Mouse (Mus musculus) liver, embryonic 16.5 days (tissue): ENCODE measurements around the gene Sesn1. TPM values are rescaled to one million over a fixed set of nuclear protein-coding genes. Genes with fewer than 3 reads are reported as not detected.

Experiments used
- ATAC-seq: fragments of 200-750 bp; cut with Nextera tagmentation; 2 replicates; pipeline ENCODE4 v1.8.0; 2017; ENCODE audit warnings: low read depth, mild to moderate bottlenecking, moderate number of reproducible peaks, moderate library complexity
- H3K27ac ChIP-seq: fragments of 300-500 bp; sonication (generic); 2 replicates; pipeline ENCODE4 v1.5.1; 2014; ENCODE audit warnings: mild to moderate bottlenecking, low read length
- H3K27me3 ChIP-seq: fragments of 300-500 bp; sonication (generic); 2 replicates; pipeline ENCODE4 v1.6.1; 2014; ENCODE audit warnings: low read depth, low read length, mixed read lengths; ENCODE audit not compliant: control insufficient read depth, insufficient read depth
- H3K36me3 ChIP-seq: fragments of 300-500 bp; sonication (generic); 2 replicates; pipeline ENCODE4 v1.6.1; 2014; ENCODE audit warnings: mild to moderate bottlenecking; ENCODE audit not compliant: control insufficient read depth, insufficient read depth
- H3K4me1 ChIP-seq: fragments of 300-500 bp; sonication (generic); 2 replicates; pipeline ENCODE4 v1.6.1; 2014; ENCODE audit warnings: low read depth, low read length, mixed read lengths; ENCODE audit not compliant: control insufficient read depth
- H3K4me2 ChIP-seq: fragments of 300-500 bp; sonication (generic); 2 replicates; pipeline ENCODE4 v1.6.1; 2014; ENCODE audit warnings: low read depth, low read length, mixed read lengths
- H3K4me3 ChIP-seq: fragments of 300-500 bp; sonication (generic); 2 replicates; pipeline ENCODE4 v1.5.1; 2014; ENCODE audit warnings: low read depth, mild to moderate bottlenecking, low read length
- H3K9ac ChIP-seq: fragments of 300-500 bp; sonication (generic); 2 replicates; pipeline ENCODE4 v1.6.1; 2014; ENCODE audit warnings: low read depth, low read length
- H3K9me3 ChIP-seq: fragments of 300-500 bp; sonication (generic); replicated peaks from 2 replicates; pipeline ENCODE4 v1.6.1; 2016; ENCODE audit warnings: low read length; ENCODE audit not compliant: control insufficient read depth
- WGBS: fragments of 180-500 bp; shearing (Covaris S2); extraction: QIAGEN DNeasy Blood & Tissue Kit; methylation state at CpG from one replicate; pipeline ENCODE4 v1.1.7; 2014; ENCODE audit not compliant: insufficient replicate concordance; 5-methylcytosine and 5-hydroxymethylcytosine counted together
- polyA plus RNA-seq: library from polyadenylated mRNA; unstranded; fragments of >200 nt; fragmentation: Nextera tagmentation; extraction: Ambion mirVana; gene quantifications from 2 replicates; pipeline ENCODE4 v1.2.1, GENCODE M21; 2015

Sesn1 gene
- polyA plus RNA-seq, 1 experiment from 2014 or later = 20.1 TPM

GRCm38 (mm10) chr10:41888365-41888941 lies 78.7 kb downstream of the Sesn1 start:
- Histone ChIP-seq H3K9ac (peak overlapping the region; percentile 99), H3K4me2 (peak overlapping the region; percentile 92), H3K27ac (peak overlapping the region; percentile 31; the same call in 1 of the 2 replicates), H3K27me3 (no peaks in the 10 kb centered on the region), H3K36me3 (no peaks in the 10 kb centered on the region), H3K9me3 (no peaks in the 10 kb centered on the region), H3K4me1 (peaks cover 8% of the 10 kb centered on the region), H3K4me3 (peak overlapping the region; percentile 96)
- 18% methylated on average over 4 of the region's 4 CpGs for WGBS
- ATAC-seq = no peak

DNA sequence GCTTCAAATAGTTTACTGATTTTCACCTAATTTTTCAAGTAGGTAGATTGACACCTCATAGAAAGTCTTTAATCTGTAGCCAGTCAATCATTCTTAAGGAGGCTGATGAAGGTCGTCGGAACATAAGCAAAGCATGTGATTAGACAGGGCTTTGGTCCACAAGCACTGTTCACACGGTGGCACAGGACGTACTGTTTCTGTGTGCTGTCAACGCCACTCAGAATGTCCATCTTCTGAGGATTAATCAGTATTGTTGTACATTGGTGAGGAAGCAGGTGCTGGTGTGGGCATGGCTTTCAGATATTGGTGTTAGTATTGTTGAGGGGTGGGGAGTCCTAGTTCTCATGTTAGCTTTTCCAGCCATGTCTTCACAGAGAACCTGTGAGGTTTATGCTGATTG lies 79.8 kb downstream of the Sesn1 start:
- Histone ChIP-seq H3K36me3 (peaks cover 2% of the 10 kb centered on the region; the same call in 1 of the 2 replicates), H3K4me1 (peaks cover 8% of the 10 kb centered on the region), H3K27me3 (no peaks in the 10 kb centered on the region), H3K4me3 (no peak overlapping the region), H3K27ac (no peak overlapping the region), H3K9me3 (no peaks in the 10 kb centered on the region), H3K4me2 (no peak overlapping the region), H3K9ac (no peak overlapping the region)
- 61% methylated on average over 5 of the region's 5 CpGs for whole genome bisulfite sequencing
- ATAC-seq = no peak

DNA sequence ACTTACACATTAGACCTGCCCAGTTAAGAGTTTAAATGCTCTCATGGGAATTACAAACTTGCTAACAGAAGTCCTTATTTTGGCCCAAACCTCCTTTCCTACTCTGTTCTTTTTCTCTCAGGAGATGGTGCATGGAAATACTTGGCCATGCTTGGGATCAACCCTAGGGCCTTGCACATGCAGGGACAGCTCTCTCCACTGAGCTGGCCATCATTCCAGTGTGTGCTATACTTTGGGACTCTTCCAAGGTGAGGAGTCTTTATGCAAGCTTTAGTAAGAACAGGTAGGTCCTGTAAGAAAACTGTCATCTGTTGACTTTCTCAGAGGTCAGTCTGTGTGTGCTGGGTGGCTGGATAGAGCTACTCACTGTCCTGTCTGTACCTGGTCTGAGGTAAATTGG lies 80.8 kb downstream of the Sesn1 start:
- no peak overlapping the region for H3K4me2 ChIP-seq
- H3K4me1 ChIP-seq = peaks cover 8% of the 10 kb centered on the region
- H3K4me3 ChIP-seq = no peak overlapping the region
- no peaks in the 10 kb centered on the region for H3K9me3 ChIP-seq
- no peak overlapping the region for H3K9ac ChIP-seq
- no peaks in the 10 kb centered on the region for H3K27me3 ChIP-seq
- H3K27ac ChIP-seq = no peak overlapping the region
- no peak for ATAC-seq
- peaks cover 2% of the 10 kb centered on the region; the same call in 1 of the 2 replicates for H3K36me3 ChIP-seq

DNA sequence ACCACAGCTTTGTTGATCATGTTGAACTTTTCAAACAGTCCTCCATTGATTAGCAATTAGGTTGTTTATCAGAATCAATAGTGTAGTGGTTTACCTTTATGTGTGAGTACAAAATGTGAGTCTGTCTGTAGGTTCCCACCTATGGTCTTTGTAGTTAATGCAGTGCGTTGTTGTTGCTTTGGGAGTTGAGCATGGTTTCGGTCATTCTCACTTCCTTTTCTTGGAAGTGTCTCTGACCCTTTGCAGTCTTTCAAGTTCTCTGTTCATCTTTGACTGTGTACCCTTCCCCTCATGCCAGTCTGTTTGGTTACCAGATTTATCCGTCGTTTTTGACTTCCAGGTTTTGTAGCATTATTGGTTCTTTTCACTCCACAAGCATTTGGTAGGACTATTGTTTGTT lies 81.6 kb downstream of the Sesn1 start:
- H3K27ac ChIP-seq = no peak overlapping the region
- H3K36me3 ChIP-seq = peaks cover 4% of the 10 kb centered on the region; the same call in 1 of the 2 replicates
- H3K9me3 ChIP-seq = no peaks in the 10 kb centered on the region
- no peak overlapping the region for H3K4me2 ChIP-seq
- H3K27me3 ChIP-seq = no peaks in the 10 kb centered on the region
- 70% methylated on average over 4 of the region's 4 CpGs for WGBS
- peaks cover 8% of the 10 kb centered on the region for H3K4me1 ChIP-seq
- H3K4me3 ChIP-seq = no peak overlapping the region
- ATAC-seq = no peak
- H3K9ac ChIP-seq = no peak overlapping the region

DNA sequence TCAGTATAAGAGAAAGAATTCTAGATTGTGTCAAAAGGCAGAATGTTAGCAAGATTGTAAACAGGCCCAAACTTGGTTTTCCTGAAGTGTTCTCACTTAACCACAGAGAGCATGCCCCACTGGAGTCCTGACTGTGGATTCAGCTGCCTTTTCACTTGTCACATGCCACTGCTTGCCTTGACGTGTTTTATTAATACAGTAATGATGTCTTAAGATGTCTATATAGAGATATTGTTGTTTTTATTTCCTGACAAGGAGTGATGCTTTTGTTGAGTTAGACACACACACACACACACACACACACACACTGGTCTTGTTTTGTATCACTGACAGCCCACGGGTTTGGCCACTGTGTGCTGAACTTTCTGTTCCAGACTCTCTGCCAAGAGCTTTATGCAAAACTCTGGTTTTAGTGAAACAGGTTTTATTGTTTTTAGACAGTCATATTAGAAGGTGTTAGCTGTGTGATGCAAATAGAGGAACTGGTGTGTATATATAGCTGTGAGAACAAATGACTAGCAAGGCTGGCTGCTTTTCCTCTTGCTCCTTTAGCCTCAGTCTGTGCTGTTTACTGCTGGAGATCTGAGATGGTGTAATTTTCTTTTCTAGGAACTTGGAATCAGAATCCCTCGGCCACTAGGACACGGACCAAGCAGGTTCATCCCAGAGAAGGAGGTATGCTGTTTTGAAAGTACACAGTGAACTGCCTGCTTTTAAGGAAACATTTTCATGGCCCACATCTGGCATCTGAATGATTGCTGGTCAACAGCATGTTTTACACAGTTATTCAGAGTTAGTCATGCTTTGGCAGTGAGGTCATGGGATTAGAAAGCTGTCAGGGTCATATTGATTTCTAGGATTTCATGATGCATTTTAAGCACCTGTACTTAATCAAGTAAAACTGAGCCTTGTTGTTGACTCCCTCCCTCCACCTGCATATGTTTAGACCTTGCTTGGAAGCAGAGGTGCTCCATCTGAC lies 84.0 kb downstream of the Sesn1 start:
- H3K27me3 ChIP-seq = no peaks in the 10 kb centered on the region
- H3K4me2 ChIP-seq = no peak overlapping the region
- no peak overlapping the region for H3K27ac ChIP-seq
- peaks cover 4% of the 10 kb centered on the region; the same call in 1 of the 2 replicates for H3K4me1 ChIP-seq
- ATAC-seq = no peak
- H3K4me3 ChIP-seq = no peak overlapping the region
- peaks cover 12% of the 10 kb centered on the region for H3K36me3 ChIP-seq
- WGBS = 59% methylated on average over 4 of the region's 4 CpGs
- H3K9me3 ChIP-seq = no peaks in the 10 kb centered on the region
- H3K9ac ChIP-seq = no peak overlapping the region

DNA sequence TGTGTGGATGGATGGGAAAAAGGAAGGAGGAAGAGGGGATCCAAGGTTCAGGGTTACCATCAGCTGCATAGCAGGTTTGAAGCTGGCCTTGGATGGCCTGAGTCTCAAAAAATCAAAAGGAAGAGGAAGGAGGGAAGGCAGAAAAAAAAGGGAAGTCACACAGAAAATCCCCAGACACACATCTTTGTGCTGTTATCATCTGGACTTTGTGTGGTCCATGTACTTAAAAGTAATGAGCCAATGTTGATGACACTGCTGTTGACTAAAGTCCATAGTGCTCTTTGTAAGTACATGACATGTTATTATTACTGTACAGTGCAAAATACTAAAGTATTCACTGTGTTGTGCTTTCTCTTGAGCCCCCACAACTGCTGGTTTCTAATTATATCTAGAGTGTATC lies 86.7 kb downstream of the Sesn1 start:
- Histone ChIP-seq H3K4me1 (no peaks in the 10 kb centered on the region; the same call in 1 of the 2 replicates), H3K9me3 (no peaks in the 10 kb centered on the region), H3K27me3 (no peaks in the 10 kb centered on the region), H3K4me2 (no peak overlapping the region), H3K36me3 (peaks cover 21% of the 10 kb centered on the region), H3K27ac (no peak overlapping the region), H3K4me3 (no peak overlapping the region), H3K9ac (no peak overlapping the region)
- ATAC-seq = no peak

- 87% methylated on average over 2 of the region's 2 CpGs for WGBS
- H3K4me1 ChIP-seq = no peaks in the 10 kb centered on the region; the same call in 1 of the 2 replicates
- ATAC-seq = no peak
- no peak overlapping the region for H3K4me3 ChIP-seq
- H3K9ac ChIP-seq = no peak overlapping the region
- H3K4me2 ChIP-seq = no peak overlapping the region
- H3K27ac ChIP-seq = no peak overlapping the region
- no peaks in the 10 kb centered on the region for H3K9me3 ChIP-seq
- peaks cover 21% of the 10 kb centered on the region for H3K36me3 ChIP-seq
- H3K27me3 ChIP-seq = no peaks in the 10 kb centered on the region
Measured at GRCm38 (mm10) chr10:41896865-41897264, 87.1 kb downstream of the Sesn1 start.

DNA sequence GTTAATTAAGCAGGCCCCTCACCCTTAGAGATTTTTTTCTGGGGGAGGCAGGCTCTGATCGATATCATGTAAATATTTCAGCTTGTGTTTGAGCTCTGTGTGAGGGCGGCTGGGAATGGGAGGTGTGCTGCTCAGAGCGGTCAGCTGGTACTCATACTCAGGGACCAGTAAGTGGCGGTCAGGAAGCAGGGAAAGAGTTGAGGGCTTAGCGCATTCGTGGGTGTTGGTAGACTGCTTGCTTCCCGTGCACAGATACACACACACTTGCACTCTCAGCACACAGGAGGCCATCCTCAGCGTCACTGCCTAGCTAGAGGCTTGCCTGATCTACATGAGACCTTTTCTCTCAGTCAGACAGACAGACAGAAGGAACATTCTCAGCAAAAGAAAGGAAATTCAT lies 91.7 kb downstream of the Sesn1 start:
- H3K4me1 ChIP-seq = no peaks in the 10 kb centered on the region
- H3K27ac ChIP-seq = no peak overlapping the region
- H3K4me2 ChIP-seq = no peak overlapping the region
- H3K4me3 ChIP-seq = no peak overlapping the region
- no peaks in the 10 kb centered on the region for H3K27me3 ChIP-seq
- no peak for ATAC-seq
- peaks cover 30% of the 10 kb centered on the region for H3K36me3 ChIP-seq
- no peak overlapping the region for H3K9ac ChIP-seq
- 86% methylated on average over 8 of the region's 8 CpGs for WGBS
- no peaks in the 10 kb centered on the region for H3K9me3 ChIP-seq

DNA sequence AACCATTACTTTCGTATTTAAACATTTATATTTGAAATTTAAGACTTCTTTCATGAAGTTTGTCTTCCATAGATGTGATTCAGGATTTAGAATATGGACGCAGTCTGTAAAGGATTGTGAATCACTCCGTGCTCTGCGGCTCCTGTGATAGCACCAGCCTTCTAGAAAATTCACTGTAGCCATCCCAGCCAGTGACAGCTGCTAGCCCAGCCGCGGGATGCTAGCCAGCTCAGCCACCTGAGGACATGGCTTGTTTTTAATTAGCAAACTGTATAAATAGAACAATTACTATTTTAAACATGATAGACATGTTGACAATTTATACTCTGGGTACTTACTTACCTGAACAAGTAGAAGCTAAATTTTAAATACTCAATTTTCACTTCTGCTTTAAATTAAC lies 92.1 kb downstream of the Sesn1 start:
- Histone ChIP-seq H3K36me3 (peaks cover 33% of the 10 kb centered on the region), H3K4me3 (no peak overlapping the region), H3K9me3 (no peaks in the 10 kb centered on the region), H3K9ac (no peak overlapping the region), H3K4me1 (no peaks in the 10 kb centered on the region), H3K27me3 (no peaks in the 10 kb centered on the region), H3K27ac (no peak overlapping the region), H3K4me2 (no peak overlapping the region)
- ATAC-seq = no peak
- 95% methylated on average over 6 of the region's 6 CpGs for WGBS
